Mouse (Mus musculus) heart, postnatal 4 days (tissue): Measurements from ENCODE around the gene Akirin1. TPM values are rescaled to one million over a fixed set of nuclear protein-coding genes. Genes with fewer than 3 reads are reported as not detected.

Source experiments
- DNase-seq: peaks from one replicate; pipeline ENCODE4 v3.0.0; 2021
- total RNA-seq, 2 experiments: library from RNA; stranded (reverse); gene quantifications; 2 replicates each; pipeline ENCODE4 v1.2.3; 2021

Akirin1 gene
- total RNA-seq, 2 experiments from 2014 or later: 46.2 to 46.7 TPM

DNA sequence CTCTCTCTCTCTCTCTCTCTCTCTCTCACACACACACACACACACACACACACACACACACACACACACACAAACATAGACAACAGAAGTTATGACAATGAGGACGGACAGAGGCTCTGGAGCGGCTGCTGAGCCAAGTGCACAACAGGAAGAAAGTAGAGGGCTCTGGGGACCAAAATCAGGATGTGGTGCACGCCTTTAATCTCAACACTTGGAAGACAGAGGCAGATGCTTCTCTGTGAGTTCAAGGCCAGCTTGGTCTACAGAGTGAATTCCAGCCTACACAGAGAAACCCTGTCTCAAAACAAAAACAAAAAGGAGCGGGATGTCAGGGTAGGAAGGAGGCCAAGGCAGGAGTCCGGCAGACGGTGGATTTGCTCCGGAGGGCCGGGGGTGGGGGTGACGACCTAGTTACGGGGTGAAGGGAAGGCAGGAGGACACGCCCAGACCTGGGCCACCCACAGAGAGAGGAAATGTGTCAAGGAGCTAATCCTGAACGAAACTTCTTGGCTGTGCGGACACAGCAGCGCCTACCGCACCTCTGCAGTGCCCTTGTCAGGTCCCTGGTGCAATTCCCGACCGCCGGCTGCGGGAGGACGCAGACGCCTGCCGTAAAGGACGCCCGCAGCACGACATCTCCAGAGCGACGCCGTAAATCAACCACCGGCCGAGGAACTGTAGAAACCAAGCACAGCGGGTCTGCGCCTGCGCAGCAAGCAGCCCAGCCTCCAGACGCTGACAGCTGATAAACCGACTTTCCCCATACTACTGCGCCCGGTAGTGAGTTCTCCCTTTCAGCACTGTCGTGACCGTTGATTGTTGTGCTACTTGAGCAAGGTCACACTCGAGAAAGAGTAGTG is 32.3 kb downstream of the Akirin1 start, which contains the start of gene Ndufs5:
Gene Ndufs5 (minus strand): TSS at position 629 of the 860 bp plus-strand sequence.
- peak; percentile 98 for DNase-seq

GRCm38 (mm10) chr4:123712431-123712830 is 37.7 kb downstream of the Akirin1 start:
- no peak for DNase-seq

GRCm38 (mm10) chr4:123707340-123707739 is 42.8 kb downstream of the Akirin1 start:
- DNase-seq: no peak

DNA sequence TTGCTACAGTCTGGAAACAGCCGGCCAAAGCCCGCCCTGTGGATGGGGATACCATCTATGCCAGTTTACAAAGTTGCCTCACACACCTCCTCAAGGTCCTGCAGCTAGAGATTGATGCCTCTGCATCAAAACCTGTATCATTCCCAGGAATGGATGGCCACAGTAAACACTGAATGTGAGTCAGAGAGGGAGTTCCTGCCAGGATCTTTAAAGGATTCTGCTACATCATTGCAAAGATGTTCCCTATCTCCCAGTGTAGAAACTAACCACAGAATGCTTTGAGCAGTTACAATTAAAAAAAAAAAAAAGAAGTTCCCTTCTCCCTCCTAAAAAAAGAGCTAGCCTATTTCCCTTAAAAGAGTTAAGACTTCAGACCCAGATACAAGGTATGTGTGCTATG is 44.8 kb downstream of the Akirin1 start:
- DNase-seq: no peak

DNA sequence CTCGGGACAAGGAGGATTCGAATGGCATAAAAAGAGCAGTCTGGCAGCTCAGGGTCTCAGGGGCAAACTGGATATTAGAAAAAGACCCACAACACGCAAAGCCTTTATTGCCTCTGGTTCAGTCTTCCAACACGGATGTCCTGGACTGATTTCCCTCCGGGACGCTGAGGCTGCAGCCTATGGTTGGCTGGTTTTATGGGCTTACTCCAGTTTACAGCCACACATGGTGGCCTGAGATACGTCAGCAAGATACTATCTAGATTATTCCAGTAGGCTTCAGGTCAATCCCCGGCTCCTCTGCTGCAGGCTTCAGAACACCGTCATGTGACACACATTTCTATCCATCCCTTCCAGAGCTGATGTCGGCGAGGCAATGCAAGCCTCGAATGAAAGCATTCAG is 56.8 kb downstream of the Akirin1 start:
- no peak for DNase-seq

- DNase-seq: no peak
These were observed 58.1 kb downstream of the Akirin1 start for GRCm38 (mm10) chr4:123692071-123692470.

DNA sequence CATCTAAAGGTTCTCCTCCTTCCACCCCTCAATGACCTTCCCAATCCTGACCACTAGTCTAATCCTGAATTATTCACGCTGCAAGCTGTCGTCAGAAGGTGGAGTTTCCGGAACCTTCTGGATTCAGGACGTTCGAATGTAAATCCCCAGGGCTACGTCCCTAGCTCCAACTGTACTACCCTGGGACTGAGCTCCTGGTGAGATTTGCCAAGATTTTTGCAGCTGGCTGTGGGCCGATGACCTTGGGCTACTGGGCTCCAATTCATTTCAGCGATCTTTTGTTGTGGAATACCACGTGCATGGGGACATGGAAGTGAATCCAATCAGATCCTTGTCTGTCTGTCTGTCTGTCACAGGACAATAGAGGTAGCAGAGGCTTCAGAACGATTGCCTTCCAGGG is 59.8 kb downstream of the Akirin1 start:
- no peak for DNase-seq

- DNase-seq: peak; percentile 63
These were observed 62.9 kb downstream of the Akirin1 start for GRCm38 (mm10) chr4:123687025-123687781.

DNA sequence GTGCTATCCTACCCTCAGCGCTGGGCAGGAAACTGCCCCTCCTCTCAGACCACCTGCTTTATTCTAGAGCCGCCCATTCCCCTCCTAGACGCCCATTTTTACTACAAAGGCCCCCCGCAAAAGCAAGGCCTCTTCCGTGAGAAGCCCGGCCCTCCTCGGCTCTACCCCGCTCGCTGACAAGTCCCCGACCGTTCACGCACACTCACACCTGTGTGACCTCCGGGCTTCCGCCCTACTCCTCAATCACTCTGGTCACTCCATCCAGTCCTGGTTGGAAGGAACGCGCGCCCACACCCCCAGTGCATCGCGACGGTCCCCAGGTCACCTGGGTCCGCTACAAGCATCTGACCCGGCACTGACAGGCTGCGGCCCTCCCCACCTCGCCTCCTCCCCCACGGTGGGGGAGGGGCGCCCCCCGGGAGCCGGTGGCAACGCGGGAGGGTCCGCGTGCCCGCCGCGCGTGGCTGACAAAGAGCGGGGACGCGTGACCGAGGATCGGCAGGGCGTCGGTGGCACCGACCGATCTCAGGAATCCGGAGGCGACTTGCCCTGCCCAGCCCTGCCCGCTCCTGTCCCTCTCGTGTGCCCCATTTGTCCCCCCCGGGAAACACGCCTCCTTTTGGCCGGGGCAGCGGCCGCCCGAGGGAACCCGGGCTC is 63.6 kb downstream of the Akirin1 start:
- peak; percentile 41 for DNase-seq

DNA sequence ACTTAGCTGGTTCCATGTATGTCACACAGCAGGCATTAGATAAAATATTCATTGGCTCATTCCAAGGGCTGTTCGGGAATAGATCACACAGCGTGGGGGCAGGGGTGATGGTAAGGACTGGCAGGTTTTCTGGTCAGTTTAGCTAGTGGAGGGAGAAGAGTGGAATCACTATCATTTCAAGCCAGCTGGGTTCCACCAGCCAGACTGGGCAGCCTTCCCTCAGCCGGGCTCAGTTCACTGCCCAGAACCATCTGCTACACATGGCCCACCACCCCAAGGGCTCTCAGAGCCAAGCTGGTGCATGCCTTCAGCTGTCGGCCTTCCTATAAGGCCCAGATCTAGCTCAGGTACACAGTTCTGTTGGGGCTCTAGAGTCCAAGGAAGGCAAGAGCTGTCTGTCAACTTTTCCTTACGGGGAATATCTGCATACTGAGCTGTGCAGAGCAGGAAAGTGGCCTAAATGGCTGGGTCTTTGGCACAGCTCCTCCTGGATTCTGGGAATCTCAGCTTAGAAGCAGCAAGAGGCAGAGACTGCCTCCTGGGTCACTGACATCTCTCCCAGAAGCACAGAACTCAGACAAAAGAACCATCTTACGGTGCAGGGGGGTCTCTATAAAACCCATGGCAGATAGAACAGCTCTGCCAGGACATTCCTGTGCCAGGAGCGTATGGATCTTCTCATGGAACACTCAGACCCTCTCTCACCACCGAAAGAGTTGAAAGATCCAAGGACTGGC is 64.5 kb downstream of the Akirin1 start:
- no peak for DNase-seq

GRCm38 (mm10) chr4:123685046-123685445 is 65.1 kb downstream of the Akirin1 start:
- DNase-seq: no peak

Other genes starting within 250 kb of the Akirin1 start
- gene Macf1, start 66.0 kb downstream of the Akirin1 start, total RNA-seq: 100 to 1,000 TPM; 431 to 441 TPM
- gene Ndufs5, start 32.1 kb downstream of the Akirin1 start, total RNA-seq: 100 to 1,000 TPM; 273 to 301 TPM
- gene Rhbdl2, start 37.5 kb upstream of the Akirin1 start, total RNA-seq: under 1 TPM; 0.41 to 0.77 TPM
- gene 4933427I04Rik, start 109.3 kb upstream of the Akirin1 start, total RNA-seq: not detected
- gene Mycbp, start 154.5 kb upstream of the Akirin1 start, total RNA-seq: 10 to 100 TPM; 28.9 to 31.2 TPM
- 10 to 100 TPM; 50.8 to 52.6 TPM for gene Rragc, start 167.1 kb upstream of the Akirin1 start, total RNA-seq
- not detected for gene 4930535I16Rik, start 167.7 kb upstream of the Akirin1 start, total RNA-seq